Mouse (Mus musculus): ENCODE results near the gene Smpdl3b. TPM values are rescaled to one million over a fixed set of nuclear protein-coding genes. Genes with fewer than 3 reads are reported as not detected.

Gene Smpdl3b
- polyA plus RNA-seq, 1 experiment from 2014 or later: 5.3 TPM

DNA sequence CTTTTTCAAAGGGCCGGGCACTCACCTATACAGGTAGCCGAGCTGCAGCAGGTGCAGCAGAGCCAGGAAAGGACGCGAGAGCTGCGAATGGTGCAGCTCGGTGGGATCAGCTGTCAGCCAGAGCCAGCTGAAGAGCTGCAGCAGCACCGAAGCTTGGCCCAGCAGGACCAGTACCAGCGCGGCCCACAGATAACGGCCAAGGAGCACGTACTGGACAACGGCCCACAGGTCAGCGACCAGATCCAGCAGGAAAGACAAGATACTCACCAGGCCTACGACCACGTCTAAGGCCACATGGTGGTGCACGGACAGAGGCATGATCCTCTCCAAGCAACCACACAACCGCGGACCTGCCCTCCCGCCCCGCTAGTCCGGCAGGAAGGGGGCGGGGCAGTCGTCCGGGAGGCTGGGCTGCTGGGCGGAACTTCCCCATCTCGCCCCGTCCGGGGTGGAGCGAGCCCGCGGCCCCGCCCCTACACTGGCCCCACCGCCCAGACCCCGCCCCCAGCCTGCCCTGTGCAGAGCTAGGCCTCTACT, 24.8 kb downstream of the Smpdl3b start, which contains the start of gene Xkr8:
TSS of gene Xkr8 (minus strand) at position 399 of the 537 bp plus-strand sequence.
- Histone ChIP-seq H3K27ac (ENCODE audit: low read length) (0 out of 2 replicates have a peak within 1 kb of the TSS, but pooled peaks have one; percentile 15), H3K4me3 (replicated peaks; ENCODE audit: low read length) (peak within 1 kb of the TSS; percentile 66), H3K27me3 (ENCODE audit: control insufficient read depth, insufficient read depth, low read length) (no peaks in the 10 kb centered on the region), H3K4me2 (ENCODE audit: low read depth, low read length) (peak within 1 kb of the TSS; percentile 90), H3K9ac (ENCODE audit: low read length) (peak within 1 kb of the TSS; percentile 73), H3K36me3 (ENCODE audit: control insufficient read depth, insufficient read depth, low read length) (no peaks in the 10 kb centered on the region), H3K9me3 (replicated peaks; ENCODE audit: control insufficient read depth, low read length) (no peaks in the 10 kb centered on the region), H3K4me1 (ENCODE audit: control insufficient read depth, insufficient read depth, low read length) (0 out of 2 replicates have a peak, but pooled peaks cover 6% of the 10 kb centered on the region)
- peak; percentile 98 for ATAC-seq (ENCODE audit: insufficient read depth, low FRiP score)
- 1% methylated on average over 34 of the region's 34 CpGs for WGBS

DNA sequence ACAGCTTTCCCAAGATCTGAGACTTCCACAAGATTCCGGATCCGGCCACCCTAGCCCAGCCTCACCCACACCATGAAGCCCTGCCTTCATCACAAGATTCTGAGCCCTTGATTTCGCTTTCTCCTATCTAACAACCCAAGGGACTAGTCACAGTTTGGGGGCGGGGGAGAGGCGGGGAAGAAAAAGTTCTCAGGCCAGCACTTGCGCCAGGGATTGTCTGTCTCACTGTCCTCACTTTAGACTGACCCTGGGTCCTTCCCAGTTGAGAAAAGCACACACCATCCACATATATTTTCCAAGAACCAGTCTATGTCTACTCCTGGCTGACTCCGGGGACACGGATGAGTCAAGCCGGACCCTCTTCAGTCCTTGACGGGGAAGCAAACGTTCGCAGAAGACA, 25.4 kb downstream of the Smpdl3b start:
- ATAC-seq (ENCODE audit: insufficient read depth, low FRiP score): no peak
- peak overlapping the region; percentile 66 for H3K4me3 ChIP-seq (replicated peaks; ENCODE audit: low read length)
- H3K4me2 ChIP-seq (ENCODE audit: low read depth, low read length): peak overlapping the region; percentile 90
- 41% methylated on average over 12 of the region's 12 CpGs for WGBS
- no peaks in the 10 kb centered on the region for H3K9me3 ChIP-seq (replicated peaks; ENCODE audit: control insufficient read depth, low read length)
- H3K36me3 ChIP-seq (ENCODE audit: control insufficient read depth, insufficient read depth, low read length): no peaks in the 10 kb centered on the region
- no peak overlapping the region for H3K27ac ChIP-seq (ENCODE audit: low read length)
- no peaks in the 10 kb centered on the region for H3K27me3 ChIP-seq (ENCODE audit: control insufficient read depth, insufficient read depth, low read length)
- H3K9ac ChIP-seq (ENCODE audit: low read length): peak overlapping the region; percentile 73
- 0 out of 2 replicates have a peak, but pooled peaks cover 6% of the 10 kb centered on the region for H3K4me1 ChIP-seq (ENCODE audit: control insufficient read depth, insufficient read depth, low read length)

DNA sequence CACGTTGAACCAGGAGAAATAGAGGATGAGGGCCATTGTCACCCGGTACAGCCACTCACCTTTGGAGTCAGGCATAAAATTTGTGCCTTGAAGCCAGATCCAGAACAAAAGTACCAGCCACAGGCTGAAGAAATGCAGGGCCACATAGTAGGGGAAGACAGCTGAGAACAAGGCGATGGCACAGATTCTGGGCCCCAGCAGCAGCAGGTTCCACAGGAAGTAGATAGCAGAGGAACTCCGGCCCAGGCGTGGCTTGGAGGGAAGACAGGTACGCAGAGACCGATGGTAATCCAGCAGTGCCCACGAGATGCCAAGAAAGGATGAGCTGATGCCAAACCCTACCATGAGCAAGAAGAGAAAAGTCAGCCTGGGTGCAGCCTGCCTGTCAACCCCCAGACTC, 28.8 kb downstream of the Smpdl3b start:
- H3K27ac ChIP-seq (ENCODE audit: low read length): no peak overlapping the region
- ATAC-seq (ENCODE audit: insufficient read depth, low FRiP score): no peak
- no peak overlapping the region for H3K9ac ChIP-seq (ENCODE audit: low read length)
- no peaks in the 10 kb centered on the region for H3K36me3 ChIP-seq (ENCODE audit: control insufficient read depth, insufficient read depth, low read length)
- 0 out of 2 replicates have a peak, but pooled peaks cover 6% of the 10 kb centered on the region for H3K4me1 ChIP-seq (ENCODE audit: control insufficient read depth, insufficient read depth, low read length)
- H3K4me2 ChIP-seq (ENCODE audit: low read depth, low read length): no peak overlapping the region
- H3K27me3 ChIP-seq (ENCODE audit: control insufficient read depth, insufficient read depth, low read length): no peaks in the 10 kb centered on the region
- 83% methylated on average over 8 of the region's 8 CpGs for WGBS
- no peaks in the 10 kb centered on the region for H3K9me3 ChIP-seq (replicated peaks; ENCODE audit: control insufficient read depth, low read length)
- no peak overlapping the region for H3K4me3 ChIP-seq (replicated peaks; ENCODE audit: low read length)

DNA sequence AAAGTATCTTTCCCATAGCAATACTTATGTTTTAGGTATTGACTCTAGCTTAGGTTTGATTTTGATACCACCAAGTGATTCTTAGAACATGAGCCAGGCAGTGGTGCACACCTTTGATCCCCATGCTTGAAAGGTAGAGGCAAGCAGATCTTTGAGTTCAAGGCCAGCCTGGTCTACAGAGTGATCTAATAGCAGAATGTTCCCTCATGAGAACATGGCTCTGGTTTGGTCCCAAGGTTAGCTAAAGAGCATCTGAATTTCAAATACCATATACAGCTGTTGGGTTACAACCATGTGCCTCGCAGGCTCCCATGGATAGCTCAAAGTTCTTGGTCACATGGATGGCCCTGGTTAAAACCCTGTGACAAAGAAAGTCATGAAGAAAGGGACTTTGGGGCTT, 38.8 kb downstream of the Smpdl3b start:
- no peaks in the 10 kb centered on the region for H3K4me1 ChIP-seq (ENCODE audit: control insufficient read depth, insufficient read depth, low read length)
- 96% methylated on average over 1 of the region's 1 CpGs for WGBS
- H3K27ac ChIP-seq (ENCODE audit: low read length): no peak overlapping the region
- H3K27me3 ChIP-seq (ENCODE audit: control insufficient read depth, insufficient read depth, low read length): no peaks in the 10 kb centered on the region
- H3K4me2 ChIP-seq (ENCODE audit: low read depth, low read length): no peak overlapping the region
- ATAC-seq (ENCODE audit: insufficient read depth, low FRiP score): no peak
- no peaks in the 10 kb centered on the region for H3K9me3 ChIP-seq (replicated peaks; ENCODE audit: control insufficient read depth, low read length)
- no peak overlapping the region for H3K4me3 ChIP-seq (replicated peaks; ENCODE audit: low read length)
- H3K36me3 ChIP-seq (ENCODE audit: control insufficient read depth, insufficient read depth, low read length): peaks cover 11% of the 10 kb centered on the region
- no peak overlapping the region for H3K9ac ChIP-seq (ENCODE audit: low read length)

DNA sequence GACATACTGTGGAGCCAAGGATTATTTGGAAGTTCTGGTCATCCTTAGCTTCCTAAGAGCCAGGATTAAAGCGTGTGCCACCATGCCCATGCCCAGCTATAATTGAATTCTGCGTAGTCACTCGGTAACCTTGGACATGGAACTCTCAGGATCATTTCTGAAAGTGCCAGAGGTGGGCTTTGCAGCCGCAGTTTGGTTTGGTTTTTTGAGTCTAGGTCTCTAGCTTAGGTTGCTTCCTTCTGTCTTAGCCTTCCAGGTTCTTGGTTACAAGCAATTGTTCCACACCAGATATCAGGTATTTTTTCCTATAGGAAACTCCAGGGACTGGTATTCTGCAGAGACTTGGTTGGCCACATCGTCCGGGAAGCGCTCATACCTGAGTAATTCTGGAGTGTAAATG, 43.9 kb downstream of the Smpdl3b start:
- H3K9me3 ChIP-seq (replicated peaks; ENCODE audit: control insufficient read depth, low read length): no peaks in the 10 kb centered on the region
- no peak overlapping the region for H3K27ac ChIP-seq (ENCODE audit: low read length)
- no peak overlapping the region for H3K4me3 ChIP-seq (replicated peaks; ENCODE audit: low read length)
- WGBS: 97% methylated on average over 7 of the region's 7 CpGs
- peaks cover 20% of the 10 kb centered on the region for H3K36me3 ChIP-seq (ENCODE audit: control insufficient read depth, insufficient read depth, low read length)
- no peak overlapping the region for H3K9ac ChIP-seq (ENCODE audit: low read length)
- ATAC-seq (ENCODE audit: insufficient read depth, low FRiP score): no peak
- H3K4me2 ChIP-seq (ENCODE audit: low read depth, low read length): no peak overlapping the region
- no peaks in the 10 kb centered on the region for H3K27me3 ChIP-seq (ENCODE audit: control insufficient read depth, insufficient read depth, low read length)
- no peaks in the 10 kb centered on the region for H3K4me1 ChIP-seq (ENCODE audit: control insufficient read depth, insufficient read depth, low read length)

DNA sequence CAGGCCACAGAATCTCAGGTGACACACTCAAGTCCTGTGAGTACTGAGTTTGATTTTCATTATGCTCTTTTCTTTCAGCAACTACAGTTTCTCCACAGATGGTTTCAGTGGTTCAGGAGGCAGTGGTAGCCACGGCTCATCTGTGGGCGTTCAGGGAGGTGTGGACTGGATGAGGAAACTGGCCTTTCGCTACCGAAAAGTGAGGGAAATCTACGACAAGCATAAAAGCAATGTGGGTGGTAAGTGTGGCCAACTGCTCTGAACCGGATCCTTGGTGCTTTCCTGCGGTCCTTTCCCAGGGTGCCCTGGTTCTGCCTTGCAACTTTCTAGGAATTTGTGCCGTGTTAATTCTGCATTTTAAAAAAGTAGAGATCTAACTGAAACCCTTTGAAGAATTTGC, 50.2 kb downstream of the Smpdl3b start:
- WGBS: 93% methylated on average over 8 of the region's 8 CpGs
- Histone ChIP-seq H3K36me3 (ENCODE audit: control insufficient read depth, insufficient read depth, low read length) (peaks cover 25% of the 10 kb centered on the region), H3K4me2 (ENCODE audit: low read depth, low read length) (no peak overlapping the region), H3K9ac (ENCODE audit: low read length) (no peak overlapping the region), H3K4me3 (replicated peaks; ENCODE audit: low read length) (no peak overlapping the region), H3K27ac (ENCODE audit: low read length) (no peak overlapping the region), H3K4me1 (ENCODE audit: control insufficient read depth, insufficient read depth, low read length) (no peaks in the 10 kb centered on the region), H3K27me3 (ENCODE audit: control insufficient read depth, insufficient read depth, low read length) (no peaks in the 10 kb centered on the region), H3K9me3 (replicated peaks; ENCODE audit: control insufficient read depth, low read length) (no peaks in the 10 kb centered on the region)
- no peak for ATAC-seq (ENCODE audit: insufficient read depth, low FRiP score)

DNA sequence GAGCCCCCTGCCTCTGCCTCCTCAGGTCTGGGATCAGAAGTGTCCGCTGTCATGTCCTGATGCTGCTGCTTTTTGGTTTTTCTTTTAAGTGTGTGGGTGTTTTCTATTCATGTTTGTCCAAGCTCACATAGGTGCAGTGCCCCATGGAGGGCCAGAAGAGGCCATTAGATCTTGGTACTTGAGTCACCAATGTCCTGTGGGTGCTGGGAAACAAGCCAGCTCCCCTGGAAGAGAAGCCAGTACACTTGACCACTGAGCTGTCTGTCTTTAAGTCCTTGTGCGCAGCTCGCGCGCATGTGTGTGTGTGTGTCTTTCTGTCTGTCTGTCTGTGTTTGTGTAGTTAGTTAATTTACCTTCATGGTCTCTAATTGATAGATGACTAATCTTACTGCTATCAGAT, 55.0 kb downstream of the Smpdl3b start:
- Histone ChIP-seq H3K4me3 (replicated peaks; ENCODE audit: low read length) (no peak overlapping the region), H3K27me3 (ENCODE audit: control insufficient read depth, insufficient read depth, low read length) (no peaks in the 10 kb centered on the region), H3K4me2 (ENCODE audit: low read depth, low read length) (no peak overlapping the region), H3K9ac (ENCODE audit: low read length) (no peak overlapping the region), H3K36me3 (ENCODE audit: control insufficient read depth, insufficient read depth, low read length) (peaks cover 6% of the 10 kb centered on the region), H3K4me1 (ENCODE audit: control insufficient read depth, insufficient read depth, low read length) (no peaks in the 10 kb centered on the region), H3K27ac (ENCODE audit: low read length) (no peak overlapping the region), H3K9me3 (replicated peaks; ENCODE audit: control insufficient read depth, low read length) (no peaks in the 10 kb centered on the region)
- no peak for ATAC-seq (ENCODE audit: insufficient read depth, low FRiP score)
- 97% methylated on average over 5 of the region's 5 CpGs for WGBS

DNA sequence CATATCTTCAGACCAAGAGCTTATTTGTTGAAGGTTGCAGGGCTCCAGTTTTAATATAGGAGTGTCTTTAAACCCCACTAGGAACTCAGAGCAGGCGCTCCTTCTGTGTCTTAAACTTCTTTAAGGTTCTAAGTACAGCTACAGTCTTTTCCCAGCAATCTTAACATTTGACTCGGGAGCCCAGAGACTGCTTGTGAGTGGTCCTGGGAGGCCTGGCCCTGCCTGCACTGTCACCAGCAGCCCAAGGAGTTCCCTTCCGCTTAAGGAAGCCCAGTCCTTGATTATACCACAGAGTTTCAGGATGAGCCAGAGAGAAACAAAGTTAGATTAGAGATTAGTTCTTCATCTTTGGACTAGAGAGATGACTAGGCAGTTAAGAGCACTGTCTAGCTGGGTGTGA, 63.7 kb downstream of the Smpdl3b start:
- Histone ChIP-seq H3K36me3 (ENCODE audit: control insufficient read depth, insufficient read depth, low read length) (peaks cover 21% of the 10 kb centered on the region), H3K4me1 (ENCODE audit: control insufficient read depth, insufficient read depth, low read length) (no peaks in the 10 kb centered on the region), H3K9ac (ENCODE audit: low read length) (no peak overlapping the region), H3K27ac (ENCODE audit: low read length) (no peak overlapping the region), H3K27me3 (ENCODE audit: control insufficient read depth, insufficient read depth, low read length) (no peaks in the 10 kb centered on the region), H3K4me3 (replicated peaks; ENCODE audit: low read length) (no peak overlapping the region), H3K4me2 (ENCODE audit: low read depth, low read length) (no peak overlapping the region), H3K9me3 (replicated peaks; ENCODE audit: control insufficient read depth, low read length) (no peaks in the 10 kb centered on the region)
- 93% methylated on average over 3 of the region's 3 CpGs for WGBS
- ATAC-seq (ENCODE audit: insufficient read depth, low FRiP score): no peak

DNA sequence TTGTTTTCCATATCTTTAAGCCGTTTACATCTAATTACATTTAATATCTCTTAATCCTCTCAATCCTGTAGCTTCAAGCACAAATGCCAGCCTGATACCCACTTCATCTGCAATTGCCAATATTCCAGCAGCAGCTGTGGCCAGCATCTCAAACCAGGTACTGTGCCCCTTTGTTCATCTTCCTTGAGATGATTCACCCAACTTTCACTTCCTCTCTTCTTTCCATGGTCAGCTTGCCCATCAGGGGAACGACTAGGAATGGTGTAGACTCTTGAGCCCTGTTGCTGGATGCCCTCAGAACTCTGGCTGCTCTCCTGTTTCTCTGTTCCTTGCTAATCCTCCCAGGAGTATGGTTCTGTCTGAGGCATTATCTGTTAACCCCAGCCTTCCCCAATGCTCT, 67.4 kb downstream of the Smpdl3b start:
- WGBS: 77% methylated on average over 2 of the region's 2 CpGs
- no peak overlapping the region for H3K4me3 ChIP-seq (replicated peaks; ENCODE audit: low read length)
- no peaks in the 10 kb centered on the region for H3K27me3 ChIP-seq (ENCODE audit: control insufficient read depth, insufficient read depth, low read length)
- no peak overlapping the region for H3K9ac ChIP-seq (ENCODE audit: low read length)
- H3K27ac ChIP-seq (ENCODE audit: low read length): no peak overlapping the region
- H3K36me3 ChIP-seq (ENCODE audit: control insufficient read depth, insufficient read depth, low read length): peaks cover 14% of the 10 kb centered on the region
- no peaks in the 10 kb centered on the region for H3K4me1 ChIP-seq (ENCODE audit: control insufficient read depth, insufficient read depth, low read length)
- H3K4me2 ChIP-seq (ENCODE audit: low read depth, low read length): no peak overlapping the region
- ATAC-seq (ENCODE audit: insufficient read depth, low FRiP score): no peak
- no peaks in the 10 kb centered on the region for H3K9me3 ChIP-seq (replicated peaks; ENCODE audit: control insufficient read depth, low read length)
